Mouse (Mus musculus) heart, embryonic 11.5 days (tissue): ENCODE measurements at regions not wholly inside any gene's neighbourhood (a gene's known extent, or its start where the extent isn't known, plus 50 kb on each side); places are given as distances from the start of the nearest gene placed in this dataset.
A peak's percentile ranks its signal among the peaks of the same experiment; 100 is the strongest.

Experiments used
- ATAC-seq: fragments of 200-750 bp; cut with Nextera tagmentation; replicated peaks from 2 replicates; pipeline ENCODE4 v1.8.0; 2017; ENCODE audit warnings: moderate library complexity; ENCODE audit not compliant: insufficient number of reproducible peaks, low FRiP score, low TSS enrichment
- H3K27ac ChIP-seq: fragments of 300-500 bp; sonication (generic); 2 replicates; pipeline ENCODE4 v1.5.1; 2014; ENCODE audit warnings: mild to moderate bottlenecking, low read depth, low read length
- H3K27me3 ChIP-seq: fragments of 300-500 bp; sonication (generic); 2 replicates; pipeline ENCODE4 v1.6.1; 2014; ENCODE audit warnings: mild to moderate bottlenecking, low read length, mixed read lengths; ENCODE audit not compliant: control insufficient read depth, insufficient read depth
- H3K36me3 ChIP-seq: fragments of 300-500 bp; sonication (generic); 2 replicates; pipeline ENCODE4 v1.6.1; 2014; ENCODE audit warnings: mild to moderate bottlenecking, low read length, moderate library complexity, mixed read lengths; ENCODE audit not compliant: control insufficient read depth, insufficient read depth
- H3K4me1 ChIP-seq: fragments of 300-500 bp; sonication (generic); 2 replicates; pipeline ENCODE4 v1.6.1; 2014; ENCODE audit warnings: low read length; ENCODE audit not compliant: control insufficient read depth, insufficient read depth
- H3K4me2 ChIP-seq: fragments of 300-500 bp; sonication (generic); 2 replicates; pipeline ENCODE4 v1.6.1; 2014; ENCODE audit warnings: mild to moderate bottlenecking, moderate library complexity
- H3K4me3 ChIP-seq: fragments of 300-500 bp; sonication (generic); 2 replicates; pipeline ENCODE4 v1.5.1; 2014; ENCODE audit warnings: low read depth, low read length
- H3K9ac ChIP-seq: fragments of 300-500 bp; sonication (generic); 2 replicates; pipeline ENCODE4 v1.6.1; 2014; ENCODE audit warnings: mild to moderate bottlenecking, low read depth, low read length, moderate library complexity
- H3K9me3 ChIP-seq: fragments of 300-500 bp; sonication (generic); replicated peaks from 2 replicates; pipeline ENCODE4 v1.6.1; 2016; ENCODE audit warnings: low read length; ENCODE audit not compliant: control insufficient read depth
- WGBS: fragments of 180-500 bp; shearing (Covaris S2); extraction: QIAGEN DNeasy Blood & Tissue Kit; methylation state at CpG from one replicate; pipeline ENCODE4 v1.1.7; 2014; ENCODE audit not compliant: insufficient replicate concordance; 5-methylcytosine and 5-hydroxymethylcytosine counted together

DNA sequence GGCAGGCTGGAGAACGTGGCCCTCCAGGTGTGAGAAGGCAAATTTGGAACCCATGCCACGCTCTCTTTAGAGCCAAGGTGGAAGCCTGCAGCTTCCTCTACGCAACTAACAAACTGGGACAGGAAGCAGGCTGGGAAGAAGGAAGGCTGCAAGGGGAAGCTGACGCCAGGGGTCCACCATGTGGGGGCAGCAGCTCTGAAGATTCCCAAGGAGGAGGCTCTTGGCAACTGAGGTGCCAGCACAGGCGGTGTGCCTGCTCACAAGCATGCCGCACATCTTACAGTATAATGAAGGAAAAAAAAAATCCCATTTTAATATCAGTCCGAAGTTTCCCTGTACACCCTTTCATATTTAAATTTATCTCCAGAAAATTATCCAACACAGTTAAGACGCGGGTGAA, 117.3 kb upstream of the Mki67 start:
- Histone ChIP-seq H3K27me3 (peaks cover 7% of the 10 kb centered on the region; the same call in 1 of the 2 replicates), H3K9me3 (no peaks in the 10 kb centered on the region), H3K4me3 (no peak overlapping the region), H3K27ac (no peak overlapping the region), H3K4me1 (no peaks in the 10 kb centered on the region), H3K9ac (no peak overlapping the region), H3K36me3 (no peaks in the 10 kb centered on the region), H3K4me2 (no peak overlapping the region)
- ATAC-seq: no peak
- WGBS: 63% methylated on average over 9 of the region's 9 CpGs

DNA sequence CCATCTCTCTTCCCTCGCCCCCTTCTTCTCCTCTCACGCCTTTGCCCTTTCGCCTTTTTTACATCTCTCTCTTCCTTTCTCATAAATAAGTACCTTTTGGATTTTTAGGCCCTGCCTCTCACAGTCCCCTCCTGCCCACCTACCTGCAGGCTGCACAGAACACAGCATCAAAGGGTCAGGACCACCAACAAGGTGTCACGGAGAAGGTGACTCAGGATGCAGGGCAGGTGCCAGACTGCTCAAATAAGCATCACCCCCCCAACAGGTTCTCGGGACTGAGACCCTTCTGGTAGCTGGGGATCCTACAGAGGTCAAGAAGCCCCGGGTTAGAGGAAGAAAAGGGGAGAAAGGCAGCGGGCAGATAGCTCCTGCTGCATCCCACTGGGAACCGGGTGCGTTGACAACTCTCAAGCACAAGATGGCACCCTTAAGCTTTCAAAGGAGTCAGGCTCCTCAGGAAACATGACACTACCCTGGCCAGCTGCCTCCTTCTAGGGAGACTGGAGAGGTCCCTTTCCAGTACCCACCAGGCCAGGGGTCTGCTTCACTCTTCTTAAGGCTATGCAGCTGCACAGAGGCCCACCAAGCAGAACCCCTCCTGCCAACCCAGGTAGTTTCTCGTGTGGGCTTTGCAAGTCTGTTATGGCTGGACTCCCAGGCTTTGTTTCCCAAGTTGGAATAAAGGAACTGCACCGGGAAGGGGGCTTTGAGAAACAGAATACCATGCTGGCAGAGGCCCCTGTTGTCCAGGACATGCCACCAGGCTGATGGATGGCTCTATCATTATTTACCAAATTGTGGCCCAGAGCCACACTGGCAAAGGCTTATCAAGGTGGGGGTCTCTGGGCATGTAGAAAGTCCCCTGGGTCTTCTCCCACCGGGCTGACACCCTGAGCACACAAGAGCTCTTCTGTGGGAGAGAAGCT, 120.9 kb upstream of the Mki67 start:
- Histone ChIP-seq H3K9me3 (no peaks in the 10 kb centered on the region), H3K27ac (no peak overlapping the region), H3K4me2 (no peak overlapping the region), H3K9ac (no peak overlapping the region), H3K36me3 (no peaks in the 10 kb centered on the region), H3K27me3 (peaks cover 8% of the 10 kb centered on the region; the same call in 1 of the 2 replicates), H3K4me1 (no peaks in the 10 kb centered on the region), H3K4me3 (no peak overlapping the region)
- 39% methylated on average over 12 of the region's 12 CpGs for WGBS
- ATAC-seq: no peak

DNA sequence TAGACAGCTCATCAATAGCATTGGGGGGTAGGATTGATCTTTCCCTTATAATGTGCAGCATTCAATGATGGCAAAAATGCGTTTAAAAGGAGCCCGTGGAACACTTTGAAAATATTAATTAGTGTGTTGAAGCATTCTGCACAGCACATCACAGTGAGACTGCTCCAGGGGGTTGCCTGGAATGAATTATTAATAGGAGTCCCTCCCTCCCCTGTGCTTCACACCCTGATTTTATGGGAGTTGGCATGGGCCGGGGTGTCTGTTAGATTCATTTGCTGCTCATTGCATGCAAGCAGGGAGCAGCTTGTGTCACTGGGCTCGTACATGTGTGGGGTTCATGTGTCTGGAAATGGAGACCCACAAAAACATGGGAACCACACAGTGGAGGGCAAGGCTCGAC, 127.9 kb upstream of the Mki67 start:
- Histone ChIP-seq H3K4me2 (no peak overlapping the region), H3K4me3 (no peak overlapping the region), H3K27me3 (peaks cover 16% of the 10 kb centered on the region), H3K9ac (no peak overlapping the region), H3K9me3 (no peaks in the 10 kb centered on the region), H3K36me3 (no peaks in the 10 kb centered on the region), H3K4me1 (peaks cover 2% of the 10 kb centered on the region; the same call in 1 of the 2 replicates), H3K27ac (no peak overlapping the region)
- 79% methylated on average over 5 of the region's 5 CpGs for WGBS
- no peak for ATAC-seq

DNA sequence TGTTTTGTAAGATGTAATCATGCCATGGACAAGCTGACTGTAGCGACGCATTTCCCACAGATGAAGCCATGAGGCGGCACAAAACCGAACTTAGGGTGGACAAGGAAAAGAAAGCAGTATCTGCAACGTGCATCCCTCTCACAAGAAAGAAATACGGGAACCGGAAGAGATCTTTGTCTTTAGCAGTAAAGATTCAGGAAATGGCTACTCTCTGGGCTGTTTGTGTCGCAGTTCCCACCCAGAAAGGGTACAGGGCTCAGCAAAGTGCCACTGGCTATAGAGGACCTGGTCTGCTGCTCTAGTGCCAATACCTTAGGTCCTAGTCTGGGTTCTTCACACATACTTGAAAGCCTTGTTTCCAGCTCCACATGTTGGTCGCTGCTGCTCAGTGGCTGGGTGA, 131.1 kb upstream of the Mki67 start:
- no peak overlapping the region for H3K4me3 ChIP-seq
- peaks cover 2% of the 10 kb centered on the region; the same call in 1 of the 2 replicates for H3K4me1 ChIP-seq
- H3K9me3 ChIP-seq: no peaks in the 10 kb centered on the region
- no peak overlapping the region for H3K9ac ChIP-seq
- no peak overlapping the region for H3K27ac ChIP-seq
- H3K27me3 ChIP-seq: peaks cover 23% of the 10 kb centered on the region
- no peak overlapping the region for H3K4me2 ChIP-seq
- ATAC-seq: no peak
- WGBS: 67% methylated on average over 9 of the region's 9 CpGs
- no peaks in the 10 kb centered on the region for H3K36me3 ChIP-seq

DNA sequence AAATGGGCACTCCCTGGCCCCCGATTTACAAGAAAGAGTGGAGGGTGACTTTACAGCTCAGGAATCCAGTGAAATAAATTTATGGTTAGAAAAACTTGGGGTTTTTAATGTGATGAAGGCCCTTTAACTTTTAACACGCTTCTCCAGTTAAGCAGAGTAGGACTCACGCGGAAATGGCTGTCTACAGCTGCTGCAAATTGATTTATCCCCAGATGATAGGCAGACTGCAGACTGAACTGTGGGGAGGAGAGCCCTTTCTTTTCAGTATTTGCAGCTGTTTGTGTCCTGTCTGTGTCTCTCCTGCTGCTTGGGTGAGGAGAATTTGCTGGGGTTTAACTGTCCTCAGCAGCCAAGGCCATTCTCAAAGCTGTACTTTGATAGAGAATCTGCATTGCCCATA, 132.0 kb upstream of the Mki67 start:
- 60% methylated on average over 4 of the region's 4 CpGs for WGBS
- H3K27me3 ChIP-seq: peaks cover 28% of the 10 kb centered on the region
- H3K27ac ChIP-seq: no peak overlapping the region
- H3K36me3 ChIP-seq: no peaks in the 10 kb centered on the region
- H3K9ac ChIP-seq: no peak overlapping the region
- H3K4me3 ChIP-seq: no peak overlapping the region
- no peaks in the 10 kb centered on the region for H3K9me3 ChIP-seq
- ATAC-seq: no peak
- H3K4me2 ChIP-seq: no peak overlapping the region
- peaks cover 2% of the 10 kb centered on the region; the same call in 1 of the 2 replicates for H3K4me1 ChIP-seq

DNA sequence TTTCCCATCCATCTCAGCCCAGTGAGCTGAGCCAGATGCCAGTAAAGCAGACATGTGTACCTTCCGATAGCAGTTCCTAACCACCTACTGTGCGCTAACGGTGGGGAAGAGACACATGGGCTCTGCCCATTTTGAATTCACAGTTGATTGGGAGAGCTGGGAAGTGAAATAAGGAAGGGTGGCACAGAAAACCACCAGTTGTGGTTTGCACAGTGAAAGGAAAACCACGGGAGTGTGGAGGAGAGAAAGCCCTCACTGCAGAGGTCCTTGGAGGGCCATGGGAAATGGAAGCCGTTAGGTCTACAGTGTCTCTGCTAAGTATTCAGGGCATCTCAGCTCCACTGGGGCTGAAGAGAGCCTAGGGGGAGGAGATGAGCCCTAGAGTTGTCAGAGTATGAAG, 132.7 kb upstream of the Mki67 start:
- no peak for ATAC-seq
- H3K4me1 ChIP-seq: peaks cover 2% of the 10 kb centered on the region; the same call in 1 of the 2 replicates
- H3K4me2 ChIP-seq: no peak overlapping the region
- WGBS: 60% methylated on average over 5 of the region's 5 CpGs
- H3K27ac ChIP-seq: no peak overlapping the region
- no peak overlapping the region for H3K4me3 ChIP-seq
- H3K9me3 ChIP-seq: no peaks in the 10 kb centered on the region
- H3K9ac ChIP-seq: no peak overlapping the region
- no peaks in the 10 kb centered on the region for H3K36me3 ChIP-seq
- peaks cover 31% of the 10 kb centered on the region for H3K27me3 ChIP-seq

DNA sequence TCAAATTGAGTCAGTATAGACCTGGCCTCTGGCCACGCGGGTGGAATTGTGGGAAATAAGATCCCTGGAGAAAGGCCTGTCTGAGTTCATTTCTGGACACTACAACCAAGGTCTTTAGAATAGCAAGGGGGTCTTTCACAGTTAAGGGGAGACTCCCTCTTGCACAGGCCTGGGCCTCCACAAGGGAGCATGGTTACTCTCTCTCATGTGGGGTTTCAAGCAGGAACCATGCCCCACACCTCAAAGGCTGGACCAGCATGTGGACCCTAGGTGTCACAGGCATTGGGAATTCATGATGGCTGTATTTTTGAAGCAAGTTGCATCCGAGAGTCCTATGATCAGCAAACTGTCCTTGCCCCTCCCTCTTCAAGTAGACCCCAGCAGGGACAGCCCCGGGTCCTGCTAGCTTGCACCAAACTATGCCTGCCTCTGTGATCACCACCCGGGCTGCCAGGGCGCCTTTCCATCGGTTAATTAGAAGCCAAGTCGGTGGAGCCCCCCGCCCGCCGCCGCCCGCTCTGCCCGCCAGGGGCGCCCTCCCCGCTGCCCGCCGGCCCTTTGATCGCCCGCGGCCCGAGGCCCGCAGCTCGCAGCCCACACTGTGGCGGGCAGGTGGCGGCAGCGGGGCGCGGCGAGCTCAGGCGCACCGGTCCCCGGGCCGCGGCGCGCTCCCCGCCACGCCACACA, 137.1 kb upstream of the Mki67 start:
- ATAC-seq: peak; percentile 46; the same call in 1 of the 2 replicates
- no peak overlapping the region for H3K27ac ChIP-seq
- WGBS: 6% methylated on average over 39 of the region's 39 CpGs

DNA sequence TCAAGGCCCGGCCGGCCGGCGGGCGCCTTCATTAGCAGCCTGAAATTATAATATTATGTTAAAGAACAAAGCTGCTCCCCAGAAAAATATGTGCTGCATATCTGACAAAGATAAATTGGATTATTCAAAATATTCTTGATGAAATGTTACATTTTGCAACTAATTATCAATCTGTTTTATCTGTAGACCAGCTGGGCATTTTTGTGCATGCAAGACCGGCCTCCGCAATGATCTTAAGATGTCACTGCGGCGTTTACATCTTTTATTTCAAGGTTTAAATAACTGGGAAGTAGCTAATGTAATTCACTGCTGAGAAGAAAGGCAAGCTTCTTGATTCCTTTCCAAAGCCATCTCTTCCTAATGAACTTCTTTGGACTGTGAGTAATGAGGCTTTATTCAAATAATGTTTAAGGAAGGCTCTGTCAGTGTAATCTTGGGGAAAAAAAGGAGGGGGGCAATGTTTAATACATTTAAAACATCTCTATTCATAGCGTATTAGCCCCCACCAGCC, 137.7 kb upstream of the Mki67 start:
- Histone ChIP-seq H3K4me1 (no peaks in the 10 kb centered on the region), H3K27ac (no peak overlapping the region), H3K4me3 (peak overlapping the region; percentile 34), H3K36me3 (no peaks in the 10 kb centered on the region), H3K9ac (0 out of 2 replicates have a peak overlapping the region, but pooled peaks have one; percentile 43), H3K9me3 (no peaks in the 10 kb centered on the region), H3K4me2 (peak overlapping the region; percentile 63), H3K27me3 (peaks cover 35% of the 10 kb centered on the region)
- WGBS: 24% methylated on average over 10 of the region's 10 CpGs
- no peak for ATAC-seq

More for the DNA sequence above, 137.1 kb upstream of the Mki67 start:
- H3K27me3 ChIP-seq: peaks cover 37% of the 10 kb centered on the region
- H3K4me2 ChIP-seq: peak overlapping the region; percentile 63
- H3K9ac ChIP-seq: 0 out of 2 replicates have a peak overlapping the region, but pooled peaks have one; percentile 43
- H3K4me1 ChIP-seq: no peaks in the 10 kb centered on the region
- no peaks in the 10 kb centered on the region for H3K9me3 ChIP-seq
- no peaks in the 10 kb centered on the region for H3K36me3 ChIP-seq
- H3K4me3 ChIP-seq: peak overlapping the region; percentile 34
